Mouse (Mus musculus): ENCODE measurements around the gene Ccdc146. TPM values are rescaled to one million over a fixed set of nuclear protein-coding genes. Genes with fewer than 3 reads are reported as not detected.

Gene Ccdc146
- total and polyA plus RNA-seq, 2 experiments from 2014 or later = 0.37 to 0.66 TPM

DNA sequence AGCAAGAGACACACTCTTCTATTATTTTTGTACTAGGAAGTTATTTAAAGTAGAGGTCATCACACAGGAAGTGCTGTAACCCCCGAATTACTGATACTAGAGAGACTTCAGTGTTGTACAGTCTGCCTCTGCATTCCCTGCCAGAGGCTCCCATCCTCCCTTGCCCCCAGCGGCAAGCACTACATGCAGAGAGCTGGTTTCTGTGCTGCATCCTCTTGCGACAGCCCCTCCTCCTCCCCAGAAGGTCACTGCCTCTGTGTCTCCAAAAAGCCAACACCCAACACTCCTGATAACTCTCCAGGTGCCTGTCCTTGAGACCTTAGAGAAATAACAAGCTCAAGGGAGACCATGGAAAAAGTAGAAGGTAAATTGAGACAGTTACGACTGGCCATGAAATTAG is 167.4 kb downstream of the Ccdc146 start:
- ATAC-seq = no peak

DNA sequence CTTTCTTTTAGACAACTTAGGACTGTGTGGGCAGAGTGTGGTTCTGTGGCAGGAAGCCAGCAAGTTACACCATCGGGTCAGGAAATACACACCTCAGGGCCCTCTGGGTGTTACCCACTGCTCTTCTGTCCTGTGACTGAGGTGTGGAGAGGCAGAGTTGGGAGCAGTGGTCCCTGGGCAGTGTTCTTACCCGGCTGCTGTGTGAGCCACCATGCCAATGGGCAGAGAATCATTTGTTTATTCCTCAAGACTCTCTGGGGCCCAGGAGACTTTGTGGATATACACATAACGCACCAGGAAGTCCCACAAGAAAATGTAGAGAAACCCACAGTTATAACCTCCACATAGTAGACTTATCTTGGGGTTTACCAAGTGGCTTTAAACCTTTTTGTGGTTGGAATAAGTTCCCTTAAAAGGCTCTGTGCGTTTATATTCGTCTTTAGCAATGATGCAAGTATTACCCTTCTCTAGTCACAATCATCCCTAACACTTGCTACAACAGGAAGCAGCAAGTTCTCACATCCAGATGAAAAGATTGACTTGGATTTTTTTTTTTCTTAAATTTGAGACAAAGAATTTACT is 168.8 kb downstream of the Ccdc146 start:
- ATAC-seq = no peak
- no peak for DNase-seq (ENCODE audit: low spot score)
- no peaks in the 10 kb centered on the region for H3K9me3 ChIP-seq (ENCODE audit: low read length)
- no peaks in the 10 kb centered on the region for H3K4me1 ChIP-seq (ENCODE audit: insufficient read depth, low read length)
- 86% methylated on average over 5 of the region's 5 CpGs for WGBS
- no peak overlapping the region for H3K27ac ChIP-seq
- no peaks in the 10 kb centered on the region for H3K36me3 ChIP-seq (ENCODE audit: insufficient read depth, low read length)
- no peak overlapping the region for H3K9ac ChIP-seq (replicated peaks; ENCODE audit: low read length)
- H3K4me3 ChIP-seq (ENCODE audit: low read length) = no peak overlapping the region
- no peak for TF ChIP-seq CTCF (IDR thresholded peaks at IDR 0.05; ENCODE audit: low read depth)
- H3K27me3 ChIP-seq (ENCODE audit: insufficient read depth, low read length) = no peaks in the 10 kb centered on the region
- H3K4me2 ChIP-seq (ENCODE audit: low read depth, low read length) = no peak overlapping the region

More for the DNA sequence above, 167.4 kb downstream of the Ccdc146 start:
- H3K9ac ChIP-seq (replicated peaks; ENCODE audit: low read length) = no peak overlapping the region
- WGBS = 71% methylated on average over 4 of the region's 4 CpGs
- H3K4me1 ChIP-seq (ENCODE audit: insufficient read depth, low read length) = no peaks in the 10 kb centered on the region
- no peak overlapping the region for H3K4me2 ChIP-seq (ENCODE audit: low read depth, low read length)
- H3K4me3 ChIP-seq (ENCODE audit: low read length) = no peak overlapping the region
- TF ChIP-seq CTCF (IDR thresholded peaks at IDR 0.05; ENCODE audit: low read depth) = no peak
- H3K27me3 ChIP-seq (ENCODE audit: insufficient read depth, low read length) = no peaks in the 10 kb centered on the region
- no peaks in the 10 kb centered on the region for H3K9me3 ChIP-seq (ENCODE audit: low read length)
- no peaks in the 10 kb centered on the region for H3K36me3 ChIP-seq (ENCODE audit: insufficient read depth, low read length)
- no peak overlapping the region for H3K27ac ChIP-seq
- DNase-seq (ENCODE audit: low spot score) = no peak

DNA sequence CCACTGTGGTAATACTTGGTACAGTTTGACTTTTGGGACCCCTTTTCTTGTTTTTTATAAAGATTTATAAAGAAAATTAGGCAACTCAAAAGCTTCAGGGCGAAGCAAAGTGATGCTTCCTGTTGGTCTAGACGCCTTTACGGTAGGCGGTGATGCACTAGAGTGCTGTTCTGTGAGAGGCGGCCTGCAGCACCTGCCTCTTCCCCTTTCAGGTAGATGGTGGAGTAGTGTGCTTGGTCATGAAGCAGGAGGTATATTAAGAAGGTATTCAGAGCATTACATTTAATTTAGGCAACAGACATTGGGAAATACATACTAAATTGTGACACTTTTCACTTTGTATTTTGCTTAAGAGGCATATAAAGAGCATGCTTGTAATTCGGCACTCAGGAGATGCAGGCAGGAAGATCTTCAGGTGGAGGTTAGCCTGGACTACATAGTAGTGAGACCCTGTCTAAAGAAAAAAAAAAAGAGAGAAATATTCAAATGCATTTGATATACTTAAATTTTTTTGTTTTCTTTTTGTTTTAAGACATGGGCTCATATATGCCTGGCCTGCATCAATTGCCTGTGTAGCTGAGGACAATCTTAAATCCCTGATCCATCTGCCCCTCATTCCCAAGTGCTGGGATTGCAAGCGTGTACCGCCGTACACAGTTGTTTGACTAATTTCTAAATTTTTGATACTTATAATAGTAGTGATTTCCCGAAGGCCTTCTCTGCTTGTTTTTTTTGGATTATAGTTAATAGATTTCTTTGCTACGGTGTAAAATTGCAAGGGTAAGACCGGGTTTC is 169.5 kb downstream of the Ccdc146 start:
- Histone ChIP-seq H3K36me3 (ENCODE audit: insufficient read depth, low read length) (no peaks in the 10 kb centered on the region), H3K27ac (no peak overlapping the region), H3K27me3 (ENCODE audit: insufficient read depth, low read length) (no peaks in the 10 kb centered on the region), H3K4me1 (ENCODE audit: insufficient read depth, low read length) (no peaks in the 10 kb centered on the region), H3K4me2 (ENCODE audit: low read depth, low read length) (no peak overlapping the region), H3K9ac (replicated peaks; ENCODE audit: low read length) (no peak overlapping the region), H3K4me3 (ENCODE audit: low read length) (no peak overlapping the region), H3K9me3 (ENCODE audit: low read length) (no peaks in the 10 kb centered on the region)
- 94% methylated on average over 12 of the region's 12 CpGs for WGBS
- TF ChIP-seq CTCF (IDR thresholded peaks at IDR 0.05; ENCODE audit: low read depth) = no peak
- DNase-seq (ENCODE audit: low spot score) (no peak), ATAC-seq (no peak)

DNA sequence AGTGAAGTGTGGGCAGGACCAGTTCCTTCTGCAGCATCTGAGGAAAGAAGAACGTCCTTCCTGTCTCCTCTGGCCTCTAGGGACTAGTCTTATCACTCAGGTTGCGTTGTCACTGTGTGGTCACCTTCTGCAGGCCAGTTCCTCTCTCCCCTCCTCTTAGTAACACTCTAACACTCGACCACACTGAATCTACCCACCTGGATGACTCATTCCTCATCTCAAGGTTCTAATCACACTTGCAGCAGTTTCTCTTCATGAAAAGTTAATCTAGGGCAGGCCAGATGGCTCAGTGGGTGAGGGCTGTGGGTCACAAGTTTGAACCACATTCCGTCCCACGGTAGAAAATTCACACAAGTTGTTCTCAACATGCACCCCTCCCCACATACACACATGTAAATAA is 175.6 kb downstream of the Ccdc146 start:
- ATAC-seq (no peak), DNase-seq (ENCODE audit: low spot score) (no peak)
- H3K4me1 ChIP-seq (ENCODE audit: insufficient read depth, low read length) = no peaks in the 10 kb centered on the region
- no peak overlapping the region for H3K9ac ChIP-seq (replicated peaks; ENCODE audit: low read length)
- no peaks in the 10 kb centered on the region for H3K36me3 ChIP-seq (ENCODE audit: insufficient read depth, low read length)
- no peak overlapping the region for H3K4me2 ChIP-seq (ENCODE audit: low read depth, low read length)
- H3K27me3 ChIP-seq (ENCODE audit: insufficient read depth, low read length) = no peaks in the 10 kb centered on the region
- H3K4me3 ChIP-seq (ENCODE audit: low read length) = no peak overlapping the region
- no peak for TF ChIP-seq CTCF (IDR thresholded peaks at IDR 0.05; ENCODE audit: low read depth)
- H3K9me3 ChIP-seq (ENCODE audit: low read length) = no peaks in the 10 kb centered on the region
- H3K27ac ChIP-seq = no peak overlapping the region
- WGBS = 76% methylated on average over 5 of the region's 5 CpGs

DNA sequence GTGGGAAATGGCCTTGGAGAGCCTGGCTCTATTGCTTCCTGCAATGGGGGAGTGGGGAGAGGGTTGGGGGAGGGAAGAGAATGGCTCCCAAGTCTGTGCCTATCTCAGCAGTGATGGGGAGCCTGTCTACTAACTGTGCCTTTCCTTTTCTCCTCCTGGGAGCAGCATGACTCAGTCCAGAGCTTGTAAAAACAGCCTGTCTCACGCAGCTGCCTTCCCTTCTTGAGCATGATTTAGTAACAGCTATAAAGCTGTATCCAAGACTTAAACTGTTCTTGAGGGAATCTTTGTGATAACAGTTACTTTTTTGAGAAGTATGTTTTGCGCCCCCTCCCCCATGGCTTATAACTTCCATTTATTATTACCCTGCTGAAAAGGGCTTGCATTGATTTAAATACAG is 176.6 kb downstream of the Ccdc146 start:
- Histone ChIP-seq H3K4me1 (ENCODE audit: insufficient read depth, low read length) (no peaks in the 10 kb centered on the region), H3K9ac (replicated peaks; ENCODE audit: low read length) (no peak overlapping the region), H3K27me3 (ENCODE audit: insufficient read depth, low read length) (no peaks in the 10 kb centered on the region), H3K9me3 (ENCODE audit: low read length) (no peaks in the 10 kb centered on the region), H3K4me3 (ENCODE audit: low read length) (no peak overlapping the region), H3K27ac (no peak overlapping the region), H3K36me3 (ENCODE audit: insufficient read depth, low read length) (no peaks in the 10 kb centered on the region), H3K4me2 (ENCODE audit: low read depth, low read length) (no peak overlapping the region)
- 69% methylated on average over 2 of the region's 2 CpGs for WGBS
- no peak for DNase-seq (ENCODE audit: low spot score)
- ATAC-seq = 0 out of 2 replicates have a peak, but pooled peaks have one; percentile 29
- TF ChIP-seq CTCF (IDR thresholded peaks at IDR 0.05; ENCODE audit: low read depth) = no peak

DNA sequence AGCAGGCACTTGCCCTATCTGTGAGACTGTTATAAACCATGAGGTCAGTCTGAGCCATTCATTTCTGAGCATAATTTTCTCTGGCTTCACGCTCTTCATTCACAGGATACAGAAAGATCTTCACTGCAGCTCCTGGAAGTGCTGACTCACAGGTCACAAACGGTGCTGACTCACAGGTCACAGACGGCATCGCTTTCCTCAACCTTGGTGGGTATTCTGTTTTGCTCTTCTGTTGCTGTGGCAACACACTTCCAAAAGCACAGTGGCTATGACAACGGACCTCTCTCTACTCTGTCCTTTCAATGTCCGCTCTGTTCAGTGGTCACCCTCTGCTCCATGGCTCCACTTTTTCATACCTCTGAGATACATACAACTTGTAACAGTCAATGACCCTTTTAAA is 177.7 kb downstream of the Ccdc146 start:
- peak; percentile 35 for DNase-seq (ENCODE audit: low spot score)
- no peak for TF ChIP-seq CTCF (IDR thresholded peaks at IDR 0.05; ENCODE audit: low read depth)
- 68% methylated on average over 6 of the region's 6 CpGs for WGBS
- Histone ChIP-seq H3K27me3 (ENCODE audit: insufficient read depth, low read length) (no peaks in the 10 kb centered on the region), H3K9me3 (ENCODE audit: low read length) (no peaks in the 10 kb centered on the region), H3K9ac (replicated peaks; ENCODE audit: low read length) (no peak overlapping the region), H3K36me3 (ENCODE audit: insufficient read depth, low read length) (no peaks in the 10 kb centered on the region), H3K4me1 (ENCODE audit: insufficient read depth, low read length) (no peaks in the 10 kb centered on the region), H3K27ac (no peak overlapping the region), H3K4me3 (ENCODE audit: low read length) (no peak overlapping the region), H3K4me2 (ENCODE audit: low read depth, low read length) (no peak overlapping the region)
- peak; percentile 56 for ATAC-seq

DNA sequence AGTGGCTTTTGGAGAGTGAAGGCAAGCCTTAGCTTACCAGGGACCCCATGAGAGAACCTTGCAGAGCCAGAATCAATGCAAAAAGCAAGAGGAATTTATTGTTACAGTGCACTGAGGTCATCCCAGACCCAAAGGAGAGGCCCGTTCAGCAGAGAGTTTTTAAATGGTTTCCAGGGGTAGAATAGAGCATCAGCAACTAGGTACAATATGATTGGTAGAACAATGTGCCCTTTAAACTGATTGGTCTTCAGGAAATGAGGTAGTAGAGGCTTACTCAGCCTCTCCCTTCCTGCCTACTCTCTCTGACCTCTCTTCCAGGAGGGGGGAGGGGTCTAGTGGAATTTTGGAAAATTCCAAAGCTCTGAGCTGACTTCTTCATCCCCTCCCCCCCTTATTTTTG is 179.2 kb downstream of the Ccdc146 start:
- ATAC-seq (no peak), DNase-seq (ENCODE audit: low spot score) (no peak)
- 92% methylated on average over 1 of the region's 1 CpGs for WGBS
- no peaks in the 10 kb centered on the region for H3K27me3 ChIP-seq (ENCODE audit: insufficient read depth, low read length)
- H3K36me3 ChIP-seq (ENCODE audit: insufficient read depth, low read length) = no peaks in the 10 kb centered on the region
- no peak overlapping the region for H3K4me2 ChIP-seq (ENCODE audit: low read depth, low read length)
- no peak overlapping the region for H3K27ac ChIP-seq
- TF ChIP-seq CTCF (IDR thresholded peaks at IDR 0.05; ENCODE audit: low read depth) = no peak
- no peak overlapping the region for H3K4me3 ChIP-seq (ENCODE audit: low read length)
- no peaks in the 10 kb centered on the region for H3K4me1 ChIP-seq (ENCODE audit: insufficient read depth, low read length)
- H3K9me3 ChIP-seq (ENCODE audit: low read length) = no peaks in the 10 kb centered on the region
- H3K9ac ChIP-seq (replicated peaks; ENCODE audit: low read length) = no peak overlapping the region

Data from hindbrain, postnatal 0 days (tissue).